Mouse (Mus musculus) heart, embryonic 16.5 days (tissue): ENCODE data around the gene Slc4a3. TPM values are rescaled to one million over a fixed set of nuclear protein-coding genes. Genes with fewer than 3 reads are reported as not detected.

Source experiments
- ATAC-seq: fragments of 200-750 bp; cut with Nextera tagmentation; replicated peaks from 2 replicates; pipeline ENCODE4 v1.8.0; 2017; ENCODE audit warnings: moderate number of reproducible peaks; ENCODE audit not compliant: insufficient read depth, low FRiP score; ENCODE audit errors: extremely low read depth
- H3K27ac ChIP-seq: fragments of 300-500 bp; sonication (generic); 2 replicates; pipeline ENCODE4 v1.5.1; 2014; ENCODE audit warnings: mild to moderate bottlenecking, low read length, control low read depth, moderate library complexity
- H3K27me3 ChIP-seq: fragments of 300-500 bp; sonication (generic); 2 replicates; pipeline ENCODE4 v1.6.1; 2014; ENCODE audit warnings: low read length, mixed read lengths; ENCODE audit not compliant: control insufficient read depth, insufficient read depth
- H3K36me3 ChIP-seq: fragments of 300-500 bp; sonication (generic); 2 replicates; pipeline ENCODE4 v1.6.1; 2014; ENCODE audit not compliant: control insufficient read depth, insufficient read depth
- H3K4me1 ChIP-seq: fragments of 300-500 bp; sonication (generic); 2 replicates; pipeline ENCODE4 v1.6.1; 2014; ENCODE audit warnings: low read length, mixed read lengths; ENCODE audit not compliant: control insufficient read depth, insufficient read depth
- H3K4me2 ChIP-seq: fragments of 300-500 bp; sonication (generic); 2 replicates; pipeline ENCODE4 v1.6.1; 2014; ENCODE audit warnings: low read depth, mild to moderate bottlenecking, control low read depth, low read length
- H3K4me3 ChIP-seq: fragments of 300-500 bp; sonication (generic); 2 replicates; pipeline ENCODE4 v1.5.1; 2014; ENCODE audit warnings: mild to moderate bottlenecking, control low read depth, low read length
- H3K9ac ChIP-seq: fragments of 300-500 bp; sonication (generic); 2 replicates; pipeline ENCODE4 v1.6.1; 2014; ENCODE audit warnings: low read length, control low read depth
- H3K9me3 ChIP-seq: fragments of 300-500 bp; sonication (generic); replicated peaks from 2 replicates; pipeline ENCODE4 v1.6.1; 2016; ENCODE audit warnings: low read length; ENCODE audit not compliant: control insufficient read depth
- WGBS: fragments of 180-500 bp; shearing (Covaris S2); extraction: QIAGEN DNeasy Blood & Tissue Kit; methylation state at CpG from one replicate; pipeline ENCODE4 v1.1.7; 2014; 5-methylcytosine and 5-hydroxymethylcytosine counted together
- polyA plus RNA-seq: library from polyadenylated mRNA; unstranded; fragments of >200 nt; fragmentation: Nextera tagmentation; extraction: Ambion mirVana; gene quantifications from 2 replicates; pipeline ENCODE4 v1.2.1, GENCODE M21; 2015

Slc4a3 gene
- polyA plus RNA-seq, 1 experiment from 2014 or later, result 33.3 TPM

DNA sequence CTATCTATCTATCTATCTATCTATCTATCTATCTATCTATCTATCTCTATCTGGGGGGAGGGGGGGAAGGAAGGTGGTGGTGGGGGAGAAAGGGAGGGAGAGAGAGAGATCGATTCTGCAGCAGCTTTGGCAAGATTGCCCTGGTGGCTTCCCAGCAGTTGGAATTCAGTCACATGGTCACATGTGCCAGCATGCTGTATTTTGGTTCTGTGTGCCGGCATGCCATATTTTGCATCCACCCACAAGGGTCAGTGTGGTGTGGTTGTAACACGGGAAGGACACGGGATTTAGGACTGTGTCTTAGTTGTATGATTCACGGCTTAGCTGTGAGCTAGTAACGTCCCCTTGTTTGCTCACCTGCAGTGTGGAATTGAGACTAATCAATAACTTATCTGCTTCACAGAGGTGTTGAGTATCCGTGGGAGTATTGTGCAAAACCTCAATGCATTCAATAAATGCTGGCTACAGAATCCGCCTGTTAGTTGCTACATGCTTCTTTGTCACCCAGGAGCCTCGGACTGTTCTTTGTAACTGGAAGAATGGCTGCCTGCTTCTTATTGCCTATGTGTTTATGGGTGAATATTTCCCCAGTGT, 7.4 kb upstream of the Slc4a3 start:
- Histone ChIP-seq H3K36me3 (peaks cover 8% of the 10 kb centered on the region; the same call in 1 of the 2 replicates), H3K9me3 (no peaks in the 10 kb centered on the region), H3K4me2 (no peak overlapping the region), H3K27ac (no peak overlapping the region), H3K9ac (no peak overlapping the region), H3K4me3 (no peak overlapping the region), H3K4me1 (no peaks in the 10 kb centered on the region), H3K27me3 (no peaks in the 10 kb centered on the region)
- no peak for ATAC-seq
- WGBS, result 71% methylated on average over 9 of the region's 9 CpGs

DNA sequence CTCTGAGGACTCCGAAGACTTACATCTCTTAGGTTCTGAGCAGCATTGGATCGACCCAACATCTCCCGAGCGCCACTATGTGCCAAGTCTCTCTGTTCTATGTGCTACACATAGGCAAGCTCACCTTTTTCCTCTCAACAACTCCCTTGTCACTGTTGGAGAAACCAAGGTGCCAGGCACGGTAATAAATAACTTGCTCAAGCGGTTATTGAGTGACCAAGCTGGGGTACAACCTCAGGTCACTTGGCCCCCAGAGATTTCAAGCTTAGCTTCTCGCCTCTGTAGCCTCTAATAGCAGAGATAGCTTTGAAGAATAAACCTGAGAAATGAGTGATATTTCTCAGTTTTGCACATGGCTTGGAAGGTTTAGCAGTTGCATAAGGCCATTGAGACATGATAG, 4.6 kb upstream of the Slc4a3 start:
- Histone ChIP-seq H3K27ac (no peak overlapping the region), H3K9me3 (no peaks in the 10 kb centered on the region), H3K36me3 (0 out of 2 replicates have a peak, but pooled peaks cover 2% of the 10 kb centered on the region), H3K4me3 (no peak overlapping the region), H3K4me1 (peaks cover 6% of the 10 kb centered on the region; the same call in 1 of the 2 replicates), H3K27me3 (no peaks in the 10 kb centered on the region), H3K9ac (no peak overlapping the region), H3K4me2 (no peak overlapping the region)
- ATAC-seq, result no peak
- WGBS, result 89% methylated on average over 7 of the region's 7 CpGs

DNA sequence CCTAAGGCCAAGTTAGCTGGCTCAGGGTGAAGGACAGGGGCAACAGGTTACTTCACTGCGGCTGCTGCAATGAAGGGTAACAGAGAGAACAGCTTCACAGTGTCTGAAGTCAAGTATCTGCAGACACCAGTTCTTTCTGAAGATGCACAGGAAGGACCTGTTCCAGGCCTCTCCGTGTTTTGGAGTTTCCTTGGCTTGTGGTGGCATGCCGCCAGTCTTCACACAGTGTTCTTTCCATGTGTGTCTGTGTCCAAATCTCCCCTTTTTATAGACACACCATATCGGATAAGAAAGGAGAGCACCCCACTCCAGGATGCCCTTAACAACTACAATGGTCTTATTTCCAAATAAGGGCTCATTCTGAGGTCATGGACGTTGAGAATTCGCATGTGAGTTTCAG, 1.7 kb upstream of the Slc4a3 start:
- no peak overlapping the region for H3K4me2 ChIP-seq
- WGBS, result 82% methylated on average over 6 of the region's 6 CpGs
- no peaks in the 10 kb centered on the region for H3K36me3 ChIP-seq
- H3K27me3 ChIP-seq, result no peaks in the 10 kb centered on the region
- peaks cover 25% of the 10 kb centered on the region for H3K4me1 ChIP-seq
- no peak for ATAC-seq
- H3K9me3 ChIP-seq, result no peaks in the 10 kb centered on the region
- no peak overlapping the region for H3K27ac ChIP-seq
- H3K4me3 ChIP-seq, result no peak overlapping the region
- H3K9ac ChIP-seq, result no peak overlapping the region

DNA sequence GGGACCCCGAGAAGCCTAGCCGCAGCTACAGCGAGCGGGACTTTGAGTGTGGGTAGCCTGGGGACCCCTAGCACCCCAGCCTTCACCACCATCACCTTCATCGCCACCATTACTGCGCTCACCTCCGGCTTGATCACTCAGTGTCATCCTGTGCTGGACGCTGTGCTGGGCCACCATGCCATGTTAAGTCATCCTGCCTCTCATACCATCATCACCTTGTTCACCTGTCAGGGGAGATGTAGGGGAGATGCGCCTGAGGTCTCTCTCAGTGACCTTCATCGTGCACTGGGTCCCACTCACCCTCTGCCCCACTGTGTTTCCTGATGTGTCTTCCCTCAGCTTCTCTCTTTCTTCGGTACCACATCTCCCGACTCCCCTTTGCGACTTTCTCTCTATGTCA, 1.3 kb downstream of the Slc4a3 start:
- WGBS, result 95% methylated on average over 13 of the region's 13 CpGs
- peak overlapping the region; percentile 81 for H3K4me3 ChIP-seq
- ATAC-seq, result no peak
- H3K27ac ChIP-seq, result peak overlapping the region; percentile 90; the same call in 1 of the 2 replicates
- H3K9me3 ChIP-seq, result no peaks in the 10 kb centered on the region
- H3K4me1 ChIP-seq, result peaks cover 31% of the 10 kb centered on the region
- peak overlapping the region; percentile 94 for H3K9ac ChIP-seq
- peaks cover 16% of the 10 kb centered on the region; the same call in 1 of the 2 replicates for H3K36me3 ChIP-seq
- H3K4me2 ChIP-seq, result peak overlapping the region; percentile 76
- no peaks in the 10 kb centered on the region for H3K27me3 ChIP-seq

DNA sequence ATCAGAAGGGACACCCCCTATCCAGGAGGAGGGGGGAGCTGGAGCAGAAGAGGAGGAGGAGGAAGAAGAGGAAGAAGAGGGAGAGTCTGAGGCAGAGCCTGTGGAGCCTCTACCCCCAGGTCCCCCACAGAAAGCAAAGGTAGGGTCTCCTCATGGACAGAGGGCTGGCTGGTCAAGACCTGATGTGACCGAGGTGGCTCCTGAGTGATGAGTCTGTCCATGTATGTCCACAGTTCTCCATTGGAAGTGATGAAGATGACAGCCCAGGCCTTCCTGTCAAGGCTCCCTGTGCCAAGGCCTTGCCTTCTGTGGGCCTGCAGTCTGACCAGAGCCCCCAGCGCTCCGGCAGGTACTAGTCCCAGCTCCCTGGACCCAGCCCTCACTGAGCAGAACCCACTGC, 2.0 kb downstream of the Slc4a3 start:
- Histone ChIP-seq H3K4me3 (no peak overlapping the region), H3K9me3 (no peaks in the 10 kb centered on the region), H3K27ac (0 out of 2 replicates have a peak overlapping the region, but pooled peaks have one; percentile 2), H3K4me1 (peaks cover 31% of the 10 kb centered on the region), H3K4me2 (no peak overlapping the region), H3K36me3 (peaks cover 20% of the 10 kb centered on the region; the same call in 1 of the 2 replicates), H3K9ac (no peak overlapping the region), H3K27me3 (no peaks in the 10 kb centered on the region)
- WGBS, result 95% methylated on average over 3 of the region's 3 CpGs
- no peak for ATAC-seq

DNA sequence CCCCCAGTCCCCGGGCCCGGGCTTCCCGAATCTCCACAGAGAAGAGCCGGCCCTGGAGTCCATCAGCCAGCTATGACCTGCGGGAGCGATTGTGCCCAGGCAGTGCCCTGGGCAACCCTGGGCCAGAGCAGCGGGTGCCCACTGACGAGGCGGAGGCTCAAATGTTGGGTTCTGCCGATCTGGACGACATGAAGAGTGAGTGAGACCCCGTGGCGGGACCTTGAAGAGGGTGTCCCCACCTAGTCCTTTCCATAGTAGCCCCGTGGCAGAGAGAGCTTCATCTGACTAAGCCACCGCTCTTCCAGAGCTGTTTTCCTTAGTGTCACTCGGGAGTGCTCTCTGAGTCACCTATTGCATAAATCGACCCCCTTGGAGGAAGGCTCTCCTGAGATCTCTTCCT, 2.8 kb downstream of the Slc4a3 start:
- no peak for ATAC-seq
- 83% methylated on average over 17 of the region's 17 CpGs for WGBS
- Histone ChIP-seq H3K27ac (peak overlapping the region; percentile 80), H3K36me3 (peaks cover 20% of the 10 kb centered on the region; the same call in 1 of the 2 replicates), H3K4me1 (peaks cover 31% of the 10 kb centered on the region), H3K9ac (peak overlapping the region; percentile 52; the same call in 1 of the 2 replicates), H3K27me3 (no peaks in the 10 kb centered on the region), H3K9me3 (no peaks in the 10 kb centered on the region), H3K4me2 (peak overlapping the region; percentile 45), H3K4me3 (no peak overlapping the region)

DNA sequence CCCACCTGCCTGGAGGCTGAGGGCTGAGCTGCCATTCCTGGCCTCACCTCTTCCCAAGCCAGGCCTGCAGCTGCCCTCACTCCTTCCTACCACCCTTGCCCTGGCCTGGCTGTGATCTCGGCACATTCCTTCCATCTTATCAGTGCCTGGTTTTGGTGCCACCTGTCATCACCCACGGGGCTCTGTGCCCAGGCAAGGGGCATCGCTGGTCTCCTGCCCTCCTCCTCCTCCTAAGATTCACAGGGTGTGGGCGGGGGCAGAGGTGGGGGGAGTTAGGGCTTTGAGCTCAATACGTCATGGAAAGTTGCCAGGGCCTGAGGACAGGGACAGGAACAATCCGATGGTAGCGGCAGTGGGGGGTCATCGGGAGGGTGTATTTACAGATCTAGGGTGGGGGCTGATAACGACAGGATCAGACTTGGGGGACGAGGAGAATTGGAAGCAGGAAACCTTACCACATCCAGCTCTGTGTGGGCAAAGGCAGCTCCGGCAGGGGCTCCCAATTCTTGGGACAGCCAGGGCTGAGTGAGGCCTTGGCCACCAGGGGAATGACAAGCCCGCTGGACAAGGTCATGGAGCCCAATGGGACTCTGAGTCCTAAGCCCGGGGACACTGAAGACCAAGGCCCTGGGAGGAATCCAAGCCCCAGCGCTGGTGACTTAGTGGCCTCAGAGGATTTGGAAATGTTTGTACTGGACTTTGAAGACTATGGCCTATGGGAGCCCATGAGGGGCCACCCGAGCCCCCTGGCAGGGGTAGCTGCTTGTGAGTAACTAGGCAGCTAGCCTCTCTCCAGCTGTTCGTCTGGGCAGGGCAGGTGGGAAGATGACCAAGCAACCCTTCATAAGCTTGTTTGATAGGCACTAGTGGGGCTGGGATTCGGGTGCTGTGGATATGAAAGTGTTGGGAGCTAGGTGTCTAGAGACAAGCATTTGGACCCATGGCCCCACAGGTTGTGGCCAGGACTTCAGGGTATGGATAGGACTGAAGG, 3.5 kb downstream of the Slc4a3 start:
- Histone ChIP-seq H3K27ac (peak overlapping the region; percentile 80), H3K36me3 (peaks cover 24% of the 10 kb centered on the region; the same call in 1 of the 2 replicates), H3K9ac (peak overlapping the region; percentile 56), H3K4me3 (peak overlapping the region; percentile 11; the same call in 1 of the 2 replicates), H3K4me2 (peak overlapping the region; percentile 45), H3K4me1 (peaks cover 31% of the 10 kb centered on the region), H3K27me3 (no peaks in the 10 kb centered on the region), H3K9me3 (no peaks in the 10 kb centered on the region)
- 56% methylated on average over 17 of the region's 17 CpGs for WGBS
- peak; percentile 10; the same call in 1 of the 2 replicates for ATAC-seq

DNA sequence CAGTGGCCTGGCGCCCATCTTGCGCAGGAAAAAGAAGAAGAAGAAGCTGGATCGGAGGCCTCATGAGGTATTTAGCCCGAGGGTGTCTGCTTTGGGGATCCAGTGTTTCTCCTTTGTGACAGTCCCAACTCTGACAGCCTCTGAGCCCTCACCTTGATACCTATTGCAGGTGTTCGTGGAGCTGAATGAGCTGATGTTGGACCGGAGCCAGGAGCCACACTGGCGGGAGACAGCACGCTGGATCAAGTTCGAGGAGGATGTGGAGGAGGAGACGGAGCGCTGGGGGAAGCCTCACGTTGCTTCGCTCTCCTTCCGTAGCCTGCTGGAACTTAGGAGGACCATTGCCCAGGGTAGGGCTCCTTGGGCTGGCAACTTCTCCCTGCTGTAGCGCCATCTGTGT, 4.5 kb downstream of the Slc4a3 start:
- Histone ChIP-seq H3K4me3 (no peak overlapping the region), H3K9ac (no peak overlapping the region), H3K4me2 (no peak overlapping the region), H3K9me3 (no peaks in the 10 kb centered on the region), H3K36me3 (peaks cover 31% of the 10 kb centered on the region), H3K27ac (no peak overlapping the region), H3K4me1 (peaks cover 28% of the 10 kb centered on the region), H3K27me3 (no peaks in the 10 kb centered on the region)
- WGBS, result 82% methylated on average over 15 of the region's 15 CpGs
- no peak for ATAC-seq

DNA sequence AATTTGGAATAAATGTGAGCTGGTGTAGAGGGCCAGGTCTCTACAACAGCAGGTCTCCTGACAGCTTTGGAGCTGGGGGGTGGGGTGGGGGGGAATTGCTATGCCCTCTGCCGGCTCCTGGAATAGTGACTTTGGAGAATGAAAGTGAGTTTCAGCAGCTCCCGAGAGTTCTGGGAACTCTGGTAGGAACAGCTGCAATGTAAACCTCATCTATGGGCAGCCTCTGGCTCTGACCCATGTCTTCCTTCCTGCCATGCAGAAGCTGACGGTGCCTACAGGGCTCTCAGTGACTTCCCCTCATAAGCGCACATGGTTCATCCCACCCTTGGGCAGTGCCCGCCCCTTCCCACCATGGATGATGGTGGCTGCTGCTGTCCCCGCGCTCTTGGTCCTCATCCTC, 9.6 kb downstream of the Slc4a3 start:
- H3K27me3 ChIP-seq, result no peaks in the 10 kb centered on the region
- H3K36me3 ChIP-seq, result peaks cover 34% of the 10 kb centered on the region
- no peaks in the 10 kb centered on the region for H3K9me3 ChIP-seq
- no peak overlapping the region for H3K4me3 ChIP-seq
- no peak overlapping the region for H3K9ac ChIP-seq
- 84% methylated on average over 7 of the region's 7 CpGs for WGBS
- H3K27ac ChIP-seq, result no peak overlapping the region
- ATAC-seq, result no peak
- H3K4me1 ChIP-seq, result peaks cover 17% of the 10 kb centered on the region
- no peak overlapping the region for H3K4me2 ChIP-seq
